Mouse (Mus musculus) frontal cortex, postnatal 36 days (tissue): ENCODE results near the gene Capn8.
"Not testable (repeated sequence)": the region's sequence is repeated elsewhere in the genome, so short reads cannot be mapped to it uniquely, and the experiment has no call there.

Source experiments
- DNase-seq, 2 experiments: peaks; one replicate each; pipeline ENCODE4 v3.0.0; 2022; ENCODE audit warnings: low spot score in 2 of 2

Gene Capn8

DNA sequence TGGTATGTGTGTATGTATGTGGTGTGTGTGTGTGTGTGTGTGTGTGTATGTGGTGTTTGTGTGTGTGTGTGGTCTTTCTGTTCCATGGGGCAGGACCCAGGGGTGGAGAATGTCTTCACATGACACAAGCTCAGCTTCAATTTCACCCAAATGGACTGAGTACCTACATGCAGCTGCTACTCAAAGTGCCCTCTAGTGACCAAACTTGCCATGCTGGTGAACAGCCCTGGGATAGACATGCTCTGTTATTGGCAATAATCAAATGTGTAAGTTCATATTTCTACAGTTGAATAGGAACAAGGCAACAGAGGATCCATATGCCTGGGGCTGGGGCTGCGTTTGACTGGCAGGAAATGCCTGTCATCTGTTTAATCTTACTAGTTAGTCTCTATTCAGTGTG, 50.7 kb downstream of the Capn8 start:
- DNase-seq = no peak

DNA sequence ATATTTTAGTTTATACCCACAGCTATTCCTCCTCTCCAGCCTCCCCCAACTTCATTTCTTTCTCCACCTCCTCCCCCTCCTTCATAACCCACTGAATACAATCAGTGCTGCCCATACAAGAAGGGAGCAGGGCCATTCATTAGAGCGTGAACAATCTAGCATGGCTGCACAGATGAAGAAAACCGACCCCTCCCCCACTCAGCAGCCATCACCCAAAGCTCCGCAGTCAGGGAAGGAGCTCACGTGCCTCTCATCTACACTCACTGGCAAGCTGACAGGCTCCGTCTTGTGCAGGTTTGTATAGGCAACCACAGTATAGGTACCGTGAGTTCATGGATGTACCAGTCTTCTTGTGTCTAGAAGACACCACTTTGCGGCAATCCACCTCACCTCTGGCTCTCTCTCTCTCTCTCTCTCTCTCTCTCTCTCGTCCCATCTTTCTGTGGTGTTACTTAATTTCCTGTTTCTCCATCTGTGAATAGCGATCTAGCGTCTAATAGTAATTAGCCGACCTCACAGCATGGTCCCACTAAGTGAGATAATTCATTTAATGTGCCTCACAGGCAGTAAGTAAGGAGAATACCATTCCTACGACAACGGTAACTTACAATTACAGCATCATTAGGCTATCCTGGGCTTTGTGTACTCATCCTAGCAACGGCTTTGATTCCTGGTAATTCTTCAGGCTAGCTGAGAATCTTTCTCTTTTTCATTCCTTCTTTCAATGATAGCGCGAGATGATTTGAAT, 53.6 kb downstream of the Capn8 start:
- DNase-seq = no peak

DNA sequence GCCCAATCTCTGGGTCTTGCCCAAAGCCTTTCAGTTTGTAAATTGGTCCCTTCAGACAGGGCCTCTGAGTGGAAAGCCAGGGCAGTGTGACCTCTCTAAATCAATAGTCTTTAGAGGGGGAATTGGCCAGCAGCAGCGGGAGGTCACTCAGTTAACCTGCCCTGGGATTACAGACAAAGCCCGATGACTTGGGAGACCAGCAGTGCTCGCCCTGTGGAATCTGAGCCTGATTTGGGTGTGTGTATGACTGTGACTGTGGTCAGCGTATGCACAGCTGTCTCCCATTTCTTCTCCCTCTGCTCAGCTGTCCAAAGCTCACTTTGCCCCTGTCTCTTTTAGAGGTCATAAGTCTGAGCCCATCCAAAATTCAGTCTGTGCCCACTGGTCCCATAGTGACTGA, 55.7 kb downstream of the Capn8 start:
- no peak for DNase-seq

DNA sequence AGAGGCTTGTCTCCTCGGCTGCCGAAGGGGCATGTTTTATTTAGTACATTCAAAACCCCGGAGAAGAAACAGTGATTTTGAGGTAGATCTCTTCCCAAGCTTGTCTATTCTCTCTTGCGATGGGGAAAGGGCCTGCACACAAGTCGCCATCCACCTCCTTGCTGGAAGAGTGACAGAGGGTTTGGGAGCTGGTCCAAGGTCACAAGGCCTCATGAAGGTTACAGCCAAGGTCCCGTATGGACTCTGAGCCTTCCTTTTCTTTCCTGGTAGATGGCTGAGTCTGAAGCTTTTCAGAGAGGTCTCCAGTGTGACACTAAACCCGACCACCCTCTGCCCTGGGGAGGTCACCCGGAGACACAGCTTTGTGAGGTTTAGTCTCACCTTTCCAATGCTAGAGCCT, 56.4 kb downstream of the Capn8 start:
- DNase-seq = no peak

DNA sequence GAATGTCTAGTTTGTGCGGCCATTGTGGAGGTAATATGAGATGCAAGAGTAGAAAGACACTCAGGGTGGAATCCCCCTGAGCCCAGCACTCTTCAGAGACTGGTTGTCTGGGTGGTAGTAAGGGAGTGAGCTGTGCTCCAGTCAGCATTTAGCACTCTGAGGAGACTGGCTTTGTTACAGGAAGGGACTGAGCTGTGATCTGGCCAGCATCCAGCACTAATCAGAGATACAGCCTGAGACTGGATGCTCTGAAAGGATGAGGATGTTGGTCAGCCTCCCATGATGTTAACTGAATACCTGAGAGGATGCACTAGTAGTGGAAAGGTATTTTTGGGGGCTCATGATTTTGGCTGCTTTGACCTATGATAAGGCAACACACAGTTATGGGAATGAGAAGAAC, 61.4 kb downstream of the Capn8 start:
- DNase-seq = no peak

DNA sequence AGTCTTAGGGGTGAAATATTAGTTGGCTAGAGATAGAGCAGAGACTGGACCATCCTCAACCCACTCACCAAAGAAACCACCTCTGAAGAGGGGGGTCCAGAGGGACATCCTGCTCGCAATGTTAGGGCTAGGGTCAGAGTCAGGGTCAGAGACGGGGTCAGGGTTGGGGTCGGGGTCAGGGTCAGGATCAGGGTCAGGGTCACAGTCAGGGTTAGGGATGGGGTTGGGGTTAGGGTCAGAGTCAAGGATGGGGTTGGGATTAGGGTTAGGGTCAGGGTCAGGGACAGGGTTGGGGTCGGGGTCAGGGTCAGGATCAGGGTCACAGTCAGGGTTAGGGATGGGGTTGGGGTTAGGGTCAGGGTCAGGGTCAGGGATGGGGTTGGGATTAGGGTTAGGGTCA, 64.4 kb downstream of the Capn8 start:
- DNase-seq = no peak

DNA sequence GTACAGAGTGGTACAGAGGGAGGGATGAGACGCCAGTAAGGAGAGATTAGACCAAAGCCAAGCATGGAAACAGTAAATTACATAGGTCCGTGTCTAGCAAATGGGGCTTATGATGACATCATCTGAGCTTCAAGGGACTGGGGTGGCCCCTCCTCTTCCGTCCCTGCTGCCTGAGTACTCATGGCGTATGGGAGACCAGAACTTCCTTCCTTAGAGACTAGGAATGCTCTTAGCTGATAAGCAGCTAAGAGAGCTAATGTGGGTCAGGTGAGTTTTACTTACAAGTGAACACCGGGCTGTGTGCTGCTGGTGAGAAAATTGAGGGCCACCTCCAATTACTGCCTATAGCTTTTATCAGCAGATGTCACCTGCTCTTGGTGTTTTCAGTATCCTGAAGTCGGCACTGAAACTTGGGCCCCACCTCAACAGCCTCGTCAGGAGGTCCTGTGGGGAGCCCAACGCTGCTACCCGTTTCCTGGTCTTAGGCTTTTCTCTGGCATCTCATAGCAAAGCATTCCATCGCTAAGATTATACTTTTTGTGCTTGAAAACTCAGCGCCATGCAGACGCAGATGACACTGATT, 69.0 kb downstream of the Capn8 start:
- DNase-seq = no peak

DNA sequence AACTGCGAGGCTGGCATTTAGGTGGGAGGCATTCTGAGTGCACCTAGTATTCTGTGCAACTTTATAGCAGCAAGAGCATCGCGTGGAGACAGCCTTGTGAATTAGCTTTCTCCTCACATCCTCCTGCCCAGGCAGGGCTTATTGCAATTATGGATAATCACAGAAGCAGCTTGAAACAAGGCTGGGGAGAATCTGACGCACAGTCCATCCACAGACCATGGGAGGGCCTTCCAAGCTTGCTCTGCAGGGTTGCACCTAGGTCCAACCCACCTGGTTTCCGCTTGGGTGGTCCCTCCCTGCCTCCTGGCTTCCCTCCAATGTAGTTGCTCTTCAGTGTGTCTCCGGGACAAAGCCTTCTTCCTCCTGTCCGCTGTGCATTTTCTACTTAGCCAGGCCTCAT, 74.2 kb downstream of the Capn8 start:
- no peak for DNase-seq

DNA sequence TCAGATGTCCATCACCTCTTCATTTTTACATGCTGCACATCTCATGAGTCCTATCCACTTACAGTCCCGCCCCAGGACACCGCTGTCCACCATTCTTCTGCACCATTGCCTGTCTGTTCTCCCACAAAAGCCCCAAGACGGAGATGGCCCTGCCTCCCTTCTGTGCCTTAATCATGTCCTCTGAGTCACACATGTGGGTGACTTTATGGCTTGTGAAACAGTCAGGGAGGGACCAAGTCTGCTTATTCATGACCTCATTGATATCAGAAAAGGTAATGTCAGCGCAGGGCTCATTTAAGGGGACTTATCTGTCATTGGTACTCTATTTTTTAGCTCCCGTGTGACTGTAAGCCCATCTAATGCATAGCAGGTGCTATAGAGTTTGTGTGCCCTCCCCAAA, 74.6 kb downstream of the Capn8 start:
- DNase-seq = no peak

DNA sequence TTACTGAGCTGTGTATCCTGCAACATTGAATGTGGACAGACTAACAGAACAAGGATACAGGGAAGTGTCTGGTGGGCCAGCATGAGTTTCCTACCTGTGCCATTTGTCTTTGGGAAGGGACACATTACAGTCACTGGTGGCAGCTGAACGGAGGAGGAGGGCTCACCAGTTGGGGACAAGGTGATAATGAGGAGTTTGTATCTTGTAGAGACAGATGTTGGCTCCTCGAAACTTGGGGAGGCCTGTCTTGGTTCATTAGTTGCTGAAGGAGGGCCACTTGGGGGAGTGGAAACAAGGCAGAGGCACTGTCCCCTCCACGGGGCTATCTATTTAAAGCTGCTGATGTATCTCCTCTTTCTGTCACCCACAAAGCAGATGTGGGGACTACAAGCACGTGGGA, 75.3 kb downstream of the Capn8 start:
- no peak for DNase-seq

DNA sequence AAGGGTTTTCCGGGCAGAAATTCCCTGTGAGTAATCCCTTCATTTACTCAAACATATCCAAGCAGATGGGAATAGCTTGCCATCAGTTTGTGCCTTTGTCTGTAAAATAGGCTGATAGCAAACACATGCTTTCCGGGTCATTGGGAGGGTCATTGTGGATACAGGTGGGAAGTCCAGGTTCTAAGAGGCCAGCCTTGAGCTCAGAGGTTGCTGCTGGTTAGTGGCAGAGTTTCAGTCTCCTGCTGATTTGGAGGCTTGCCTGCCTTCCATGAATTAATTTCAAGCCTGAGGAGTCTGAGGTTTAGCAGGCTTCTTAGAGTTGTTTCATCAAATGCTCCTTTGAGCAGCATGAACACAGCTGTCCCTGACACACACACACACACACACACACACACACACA, 78.0 kb downstream of the Capn8 start:
- no peak for DNase-seq

DNA sequence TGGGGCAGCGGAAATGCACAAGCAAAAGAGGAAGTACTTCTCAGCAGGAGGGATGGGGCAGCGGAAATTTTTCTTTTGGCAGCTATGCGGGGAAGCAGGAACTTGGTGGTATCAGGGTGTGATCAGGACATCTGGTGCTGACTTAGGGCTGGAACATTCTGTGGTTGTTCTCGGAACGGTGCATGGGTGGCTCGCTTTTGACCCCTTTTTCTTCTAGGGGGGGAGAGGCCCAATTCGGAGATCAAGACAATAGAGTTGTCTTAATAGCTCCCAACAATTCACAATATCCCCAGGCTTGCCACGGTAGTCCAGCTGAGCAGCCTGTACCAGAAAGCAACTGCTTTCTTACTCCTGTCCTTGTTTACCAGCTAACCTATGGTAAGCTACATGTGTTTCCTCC, 79.6 kb downstream of the Capn8 start:
- DNase-seq = not testable (repeated sequence)

DNA sequence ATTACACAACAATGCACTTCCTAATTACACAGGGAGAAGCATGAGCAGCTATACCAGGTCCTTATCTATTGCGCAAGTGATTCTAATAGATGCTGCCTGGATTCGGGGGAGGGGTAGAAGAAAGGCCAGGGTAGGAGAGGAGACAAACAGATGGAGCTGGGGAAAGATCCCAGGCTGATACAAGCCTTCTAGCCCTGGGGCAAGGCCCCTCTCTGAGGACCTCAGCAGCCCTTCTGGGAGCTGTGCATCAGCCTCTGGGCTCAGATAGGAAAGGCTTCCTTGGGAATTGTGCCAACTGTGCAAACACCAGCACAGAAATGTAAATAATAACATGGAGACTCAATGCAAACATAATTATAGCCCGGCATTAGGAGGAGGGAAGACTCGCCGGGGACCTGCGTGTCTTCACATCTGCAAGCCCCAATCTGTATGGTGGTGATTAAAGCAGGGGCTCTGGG, 80.4 kb downstream of the Capn8 start:
- no peak for DNase-seq

DNA sequence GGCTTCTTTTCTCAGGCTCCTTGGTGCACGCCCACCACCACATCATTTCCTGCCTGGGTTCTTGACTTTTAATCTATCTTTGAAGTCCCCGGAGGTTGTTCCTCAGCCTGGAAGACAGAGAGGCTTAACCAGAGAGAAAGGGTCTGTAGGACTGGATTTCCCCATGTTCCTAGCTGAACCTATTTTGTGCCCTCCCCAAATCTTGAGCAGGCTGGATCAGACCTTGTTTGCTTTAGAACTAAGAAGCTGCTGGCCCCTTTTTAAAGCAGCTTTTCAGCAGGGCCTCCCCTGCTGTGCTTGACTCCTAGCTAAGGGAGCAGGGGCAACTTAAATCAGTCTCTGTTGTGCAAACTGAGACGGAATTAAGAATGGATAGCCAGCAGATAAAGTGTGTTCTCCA, 82.0 kb downstream of the Capn8 start:
- no peak for DNase-seq

DNA sequence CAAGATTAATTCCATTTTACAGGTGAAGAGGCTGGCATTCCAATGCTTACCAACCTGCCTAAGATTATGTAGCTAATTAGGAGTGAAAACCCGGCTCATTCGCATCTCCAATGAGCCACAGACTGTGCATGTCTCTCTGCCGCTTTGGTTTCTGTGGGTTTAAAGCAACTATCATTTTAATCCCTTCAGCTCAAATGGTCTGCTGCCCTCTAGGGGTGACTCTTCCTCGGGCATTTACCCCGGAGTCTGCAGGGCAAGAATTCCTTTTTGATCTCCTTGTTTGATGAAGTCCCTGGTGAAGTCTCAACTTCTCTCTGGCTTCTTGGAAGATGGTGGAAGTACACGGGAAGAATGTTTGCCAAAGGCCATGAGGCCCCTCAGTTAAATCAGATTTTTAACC, 93.0 kb downstream of the Capn8 start:
- peak; percentile 50 to 74 for DNase-seq

DNA sequence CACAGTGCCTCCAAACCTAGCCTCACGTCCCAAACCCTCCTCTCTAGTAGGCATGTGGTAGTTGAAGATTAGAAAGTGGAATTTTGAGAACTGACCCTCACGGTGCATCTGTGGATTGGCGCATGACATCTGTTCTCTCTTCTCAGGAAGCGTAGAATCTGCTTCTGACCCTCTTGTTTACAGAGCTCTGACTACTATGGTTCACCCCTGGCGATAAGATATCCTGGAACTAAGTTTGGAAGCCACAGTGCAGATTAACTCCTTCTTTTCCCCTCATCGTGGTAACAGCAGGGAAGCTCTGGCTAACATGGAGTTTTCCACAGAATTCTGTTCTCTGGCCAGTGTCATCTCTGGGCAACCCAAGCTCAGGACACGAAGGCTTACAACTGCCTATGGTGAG, 95.6 kb downstream of the Capn8 start:
- DNase-seq = no peak

DNA sequence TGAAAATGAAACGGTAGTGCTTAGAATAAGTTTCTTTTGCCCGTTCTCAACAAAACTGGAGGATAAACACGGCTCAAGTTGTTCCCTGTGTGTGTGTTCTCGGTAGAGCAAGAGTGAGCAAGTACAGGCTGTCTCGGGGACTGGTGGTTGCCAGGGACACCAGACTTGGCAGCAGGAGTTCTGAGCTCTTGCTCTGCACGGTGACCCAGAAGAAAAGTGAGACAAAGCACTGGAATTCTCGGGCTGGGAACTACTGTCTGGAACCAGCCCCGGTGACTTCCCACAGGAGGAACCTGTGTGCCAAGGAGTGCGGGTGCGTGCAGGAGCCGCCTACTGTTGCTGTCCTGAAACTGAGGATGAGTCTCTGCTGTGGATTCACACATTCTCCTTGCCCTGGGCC, 98.9 kb downstream of the Capn8 start:
- DNase-seq = peak; percentile 25 to 30

DNA sequence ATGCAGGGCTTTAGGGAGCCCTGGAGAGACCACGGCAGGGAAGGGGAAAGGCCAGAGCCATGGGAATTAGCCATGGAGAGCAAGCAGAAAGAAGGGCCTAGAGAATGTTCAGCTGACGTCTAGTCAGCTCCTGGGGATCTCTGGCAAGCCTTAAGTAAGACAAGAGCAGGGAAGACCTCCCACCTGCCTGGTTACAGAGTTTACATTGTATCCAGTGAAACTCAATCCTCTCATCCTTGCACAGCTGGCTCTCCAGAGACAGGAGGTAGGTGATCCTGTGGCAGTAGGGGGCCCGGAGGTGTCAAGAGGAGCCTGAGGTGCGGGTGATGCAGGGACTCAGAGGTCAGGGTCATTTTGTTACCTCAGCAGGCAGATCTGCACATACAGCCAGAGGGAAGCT, 100.0 kb downstream of the Capn8 start:
- no peak for DNase-seq

DNA sequence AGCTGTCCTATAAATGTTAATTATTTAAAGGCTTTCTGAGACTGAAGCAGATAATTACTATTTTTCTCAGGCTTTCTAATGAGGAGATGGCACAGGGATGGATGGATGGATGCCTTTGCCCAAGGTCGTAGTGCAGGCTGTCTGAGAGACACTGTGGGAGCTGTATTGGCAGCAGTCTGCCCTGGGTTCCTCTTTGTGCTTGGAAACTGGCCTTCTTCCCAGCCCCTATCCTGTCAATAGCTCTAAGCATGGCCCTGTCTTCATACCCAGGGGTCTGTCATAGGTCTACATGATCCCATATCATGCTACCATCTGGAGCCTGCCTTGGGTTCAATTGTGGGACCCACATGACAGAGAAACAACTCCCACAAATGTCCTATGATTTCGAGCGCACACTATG, 102.5 kb downstream of the Capn8 start:
- DNase-seq = no peak

DNA sequence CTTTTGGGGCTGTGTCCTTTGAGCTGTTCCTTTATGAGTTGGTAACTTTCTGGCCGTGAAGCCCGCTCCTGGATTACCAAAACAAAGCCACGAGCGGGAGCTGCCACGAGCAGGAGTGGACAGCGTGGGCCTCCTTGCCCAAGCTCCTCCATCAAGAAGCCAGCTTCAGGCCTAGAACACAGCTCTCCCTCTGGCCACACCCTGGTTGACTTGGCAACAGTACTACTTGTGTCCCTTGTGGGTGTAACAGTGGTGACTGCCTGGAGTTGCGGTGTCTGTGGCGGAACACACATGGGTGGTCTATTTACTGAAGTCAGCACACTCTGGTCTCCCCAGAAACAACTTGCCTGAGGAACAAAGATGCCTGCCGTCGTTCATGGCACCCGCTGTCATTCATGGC, 104.9 kb downstream of the Capn8 start:
- no peak for DNase-seq

DNA sequence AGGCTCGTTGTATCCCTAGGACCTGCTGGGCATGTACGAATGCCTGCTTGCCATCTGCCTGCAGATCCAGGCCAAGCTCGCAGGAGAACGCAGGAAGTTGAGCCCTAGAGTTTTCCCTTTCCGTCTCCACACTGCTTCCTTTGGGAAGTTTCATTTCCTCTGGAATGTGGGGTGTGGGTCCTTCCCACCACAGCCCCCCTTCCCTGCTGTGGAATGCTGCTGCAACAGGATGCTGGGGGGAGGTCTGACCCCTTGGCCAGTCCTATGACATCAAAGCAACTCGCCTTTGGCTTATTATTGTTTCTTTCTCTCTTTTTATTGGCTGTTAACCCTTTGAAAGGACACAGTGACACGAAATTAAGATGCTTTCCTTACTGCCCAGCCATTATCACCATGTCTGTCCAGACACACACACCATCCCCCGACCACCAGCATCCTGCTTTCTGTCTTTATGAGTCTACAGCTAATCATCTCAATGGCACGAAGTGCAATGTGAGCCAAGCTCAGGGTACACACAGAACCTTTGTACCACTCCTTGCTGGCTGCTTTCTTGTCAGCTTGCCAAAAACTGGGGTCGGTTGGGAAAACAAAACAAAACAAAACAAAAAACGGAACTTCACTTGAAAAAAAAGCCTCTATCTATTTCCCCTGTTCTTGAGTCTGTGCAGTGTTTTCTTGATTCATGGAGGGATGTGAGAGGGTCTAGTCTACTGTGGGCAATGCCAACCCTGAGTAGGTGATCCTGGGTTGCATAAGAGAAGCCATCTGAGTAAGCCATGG, 105.9 kb downstream of the Capn8 start:
- DNase-seq = no peak

DNA sequence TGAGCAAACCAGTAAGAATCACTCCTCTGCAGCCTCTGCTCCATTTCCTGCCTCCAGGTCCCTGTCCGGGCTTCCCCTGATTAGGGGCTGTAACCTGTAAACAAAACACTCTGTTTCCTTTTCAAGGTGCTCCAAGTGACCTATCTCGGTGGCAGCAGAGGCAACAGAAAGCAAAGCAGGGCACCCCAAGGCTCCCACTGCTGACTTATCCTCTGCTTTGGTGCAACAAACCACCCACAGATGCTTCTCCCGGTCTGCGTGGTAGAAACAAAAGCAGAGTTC, 106.5 kb downstream of the Capn8 start:
- no peak for DNase-seq

DNA sequence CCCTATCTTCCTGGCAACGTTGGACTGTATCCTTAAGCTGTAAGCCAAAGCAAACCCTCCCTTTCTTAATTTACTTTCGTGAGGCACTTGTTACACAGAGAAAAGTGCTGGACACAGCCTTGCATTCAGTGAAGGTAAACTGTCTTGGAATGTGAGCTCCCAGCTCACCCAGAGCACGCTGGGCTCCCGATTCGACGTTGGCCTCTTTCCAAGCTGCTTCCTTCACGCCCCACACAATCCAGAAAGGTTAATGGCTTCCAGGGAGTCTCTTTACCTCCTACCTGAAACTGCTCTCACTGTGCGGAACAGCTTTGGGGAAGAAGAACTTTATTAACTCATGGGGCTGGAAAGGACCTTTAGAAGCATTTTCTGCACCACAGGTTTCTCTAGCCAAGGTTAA, 110.5 kb downstream of the Capn8 start:
- no peak for DNase-seq
